Mouse (Mus musculus) liver, embryonic 11.5 days (tissue): ENCODE results near the gene Gna13. TPM values are rescaled to one million over a fixed set of nuclear protein-coding genes. Genes with fewer than 3 reads are reported as not detected.
A peak's percentile ranks its signal among the peaks of the same experiment; 100 is the strongest.

Experiments
- ATAC-seq: fragments of 200-750 bp; cut with Nextera tagmentation; replicated peaks from 2 replicates; pipeline ENCODE4 v1.8.0; 2017; ENCODE audit warnings: moderate number of reproducible peaks, mild to moderate bottlenecking, moderate TSS enrichment, moderate library complexity; ENCODE audit not compliant: low FRiP score
- DNase-seq: peaks from one replicate; pipeline ENCODE4 v3.0.0-alpha.2; 2017; ENCODE audit warnings: low spot score
- H3K27ac ChIP-seq: fragments of 300-500 bp; sonication (generic); 2 replicates; pipeline ENCODE4 v1.5.1; 2014; ENCODE audit warnings: mild to moderate bottlenecking, low read depth, low read length, control low read depth
- H3K27me3 ChIP-seq: fragments of 300-500 bp; sonication (generic); replicated peaks from 2 replicates; pipeline ENCODE4 v1.6.1; 2014; ENCODE audit warnings: low read length, mixed read lengths; ENCODE audit not compliant: control insufficient read depth, insufficient read depth
- H3K36me3 ChIP-seq: fragments of 300-500 bp; sonication (generic); 2 replicates; pipeline ENCODE4 v1.6.1; 2014; ENCODE audit warnings: mild to moderate bottlenecking, low read length, moderate library complexity, mixed read lengths; ENCODE audit not compliant: control insufficient read depth, insufficient read depth
- H3K4me1 ChIP-seq: fragments of 300-500 bp; sonication (generic); replicated peaks from 2 replicates; pipeline ENCODE4 v1.6.1; 2014; ENCODE audit warnings: low read length, mixed read lengths; ENCODE audit not compliant: control insufficient read depth, insufficient read depth
- H3K4me2 ChIP-seq: fragments of 300-500 bp; sonication (generic); 2 replicates; pipeline ENCODE4 v1.6.1; 2014; ENCODE audit warnings: mild to moderate bottlenecking, control low read depth, moderate library complexity
- H3K4me3 ChIP-seq: fragments of 300-500 bp; sonication (generic); 2 replicates; pipeline ENCODE4 v1.5.1; 2014; ENCODE audit warnings: low read depth, low read length, control low read depth
- H3K9ac ChIP-seq: fragments of 300-500 bp; sonication (generic); 2 replicates; pipeline ENCODE4 v1.6.1; 2014; ENCODE audit warnings: low read depth, low read length, control low read depth
- H3K9me3 ChIP-seq: fragments of 300-500 bp; sonication (generic); 2 replicates; pipeline ENCODE4 v1.6.1; 2016; ENCODE audit warnings: low read length, inconsistent platforms, mixed read lengths; ENCODE audit not compliant: control insufficient read depth
- WGBS: fragments of 180-500 bp; shearing (Covaris S2); extraction: QIAGEN DNeasy Blood & Tissue Kit; methylation state at CpG from one replicate; pipeline ENCODE4 v1.1.7; 2014; 5-methylcytosine and 5-hydroxymethylcytosine counted together
- polyA plus RNA-seq: library from polyadenylated mRNA; unstranded; fragments of >200 nt; fragmentation: Nextera tagmentation; extraction: Ambion mirVana; gene quantifications from 2 replicates; pipeline ENCODE4 v1.2.1, GENCODE M21; 2014

The Gna13 gene
- polyA plus RNA-seq, 1 experiment from 2014 or later: 25.3 TPM

DNA sequence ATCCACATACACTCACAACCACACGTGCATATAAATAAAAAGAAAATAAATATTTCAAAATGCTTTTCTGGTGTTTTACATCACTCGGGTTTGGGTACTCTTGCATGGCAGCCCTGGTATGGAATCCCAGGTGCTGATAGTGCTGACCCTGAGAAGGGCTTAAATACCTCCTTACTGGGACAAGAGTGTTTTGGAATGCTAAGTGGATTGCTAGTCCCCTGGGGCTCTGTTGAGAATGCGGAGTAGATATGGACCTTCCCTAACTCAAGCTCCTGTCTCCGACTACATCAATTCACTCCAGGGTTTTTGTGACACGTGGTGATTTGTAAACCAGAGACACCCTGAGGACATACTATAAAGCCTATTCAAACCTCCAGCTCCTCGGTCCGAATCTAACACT, 19.1 kb upstream of the Gna13 start:
- 53% methylated on average over 7 of the region's 7 CpGs for WGBS
- H3K4me3 ChIP-seq: no peak overlapping the region
- no peak overlapping the region for H3K4me2 ChIP-seq
- H3K36me3 ChIP-seq: no peaks in the 10 kb centered on the region
- ATAC-seq (no peak), DNase-seq (no peak)
- H3K27ac ChIP-seq: no peak overlapping the region
- no peaks in the 10 kb centered on the region for H3K9me3 ChIP-seq
- H3K27me3 ChIP-seq: no peaks in the 10 kb centered on the region
- no peak overlapping the region for H3K9ac ChIP-seq
- H3K4me1 ChIP-seq: peaks cover 13% of the 10 kb centered on the region; the same call in 1 of the 2 replicates

DNA sequence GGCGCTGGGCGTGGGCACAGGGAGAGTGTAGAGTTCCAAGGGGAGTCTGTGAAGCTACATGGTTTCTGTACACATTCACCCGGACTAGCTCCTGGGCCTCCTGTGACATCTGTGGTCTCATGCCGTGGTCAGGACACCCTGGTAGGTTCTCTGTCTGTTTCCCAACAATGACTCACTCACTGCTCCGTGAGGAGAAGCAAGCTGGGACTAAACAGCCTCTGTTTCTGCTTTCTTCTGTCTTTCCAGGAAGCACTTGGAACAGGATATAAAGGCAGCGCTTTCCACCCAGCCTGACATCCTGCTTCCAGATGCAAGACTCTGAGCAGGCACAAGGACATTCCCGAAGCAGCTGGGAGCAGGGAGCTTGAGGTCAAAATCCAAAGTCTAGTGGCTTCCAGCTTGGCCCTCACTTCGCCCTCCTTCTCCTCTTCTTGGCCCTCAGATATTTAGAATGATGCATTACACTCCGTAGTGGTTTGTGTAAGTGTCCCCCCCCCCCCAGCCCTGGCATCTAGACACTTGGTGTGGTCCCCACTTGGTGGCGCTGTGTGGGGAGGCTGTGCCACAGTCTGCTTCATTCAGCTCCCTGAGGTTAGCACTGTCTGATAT, 18.5 kb upstream of the Gna13 start:
- H3K4me3 ChIP-seq: no peak overlapping the region

DNA sequence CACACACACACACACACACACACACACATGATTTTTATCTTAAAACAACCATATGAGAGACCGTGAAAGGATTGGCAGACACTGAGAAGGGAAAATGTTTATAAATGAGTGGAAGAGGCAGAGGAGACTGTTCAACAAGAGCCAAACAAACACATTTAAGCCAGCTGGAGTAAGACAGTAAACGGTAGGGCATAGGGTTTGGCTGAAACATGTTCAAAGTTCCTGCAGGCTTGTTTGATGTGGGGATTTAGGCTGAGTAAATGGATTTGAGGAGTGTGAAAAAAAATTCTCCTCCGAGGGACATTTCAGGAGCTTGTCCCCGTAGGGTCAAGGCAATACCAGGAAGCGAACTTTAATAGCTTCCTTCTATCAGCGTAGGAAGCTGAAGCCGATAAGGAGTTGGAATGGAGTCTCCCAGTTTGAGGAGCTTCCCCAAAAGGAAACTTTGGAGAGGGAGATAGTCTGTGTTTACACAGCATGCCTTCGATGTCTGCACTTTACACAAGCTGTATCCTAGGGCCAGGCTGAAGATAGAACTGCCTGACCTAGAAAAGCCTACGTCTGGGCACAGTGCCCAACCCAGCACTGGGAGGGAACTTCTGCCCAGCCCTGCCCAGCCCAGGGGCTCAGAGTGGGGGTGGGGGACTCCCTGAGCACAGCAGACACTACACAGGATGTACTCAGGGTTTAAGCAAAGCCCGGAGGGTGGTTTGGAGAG, 15.2 kb upstream of the Gna13 start:
- H3K4me2 ChIP-seq: no peak overlapping the region
- peaks cover 24% of the 10 kb centered on the region for H3K4me1 ChIP-seq
- peak overlapping the region; percentile 42; the same call in 1 of the 2 replicates for H3K27ac ChIP-seq
- H3K9me3 ChIP-seq: no peaks in the 10 kb centered on the region
- no peaks in the 10 kb centered on the region for H3K27me3 ChIP-seq
- no peak overlapping the region for H3K9ac ChIP-seq
- WGBS: 27% methylated on average over 10 of the region's 10 CpGs
- no peaks in the 10 kb centered on the region for H3K36me3 ChIP-seq
- ATAC-seq (peak; percentile 65), DNase-seq (no peak)
- H3K4me3 ChIP-seq: no peak overlapping the region

More for the DNA sequence above, 18.5 kb upstream of the Gna13 start:
- Histone ChIP-seq H3K9ac (no peak overlapping the region), H3K27me3 (no peaks in the 10 kb centered on the region), H3K9me3 (no peaks in the 10 kb centered on the region), H3K4me2 (no peak overlapping the region), H3K27ac (no peak overlapping the region), H3K36me3 (no peaks in the 10 kb centered on the region), H3K4me1 (peaks cover 14% of the 10 kb centered on the region)
- ATAC-seq (no peak), DNase-seq (no peak)
- WGBS: 32% methylated on average over 10 of the region's 10 CpGs

DNA sequence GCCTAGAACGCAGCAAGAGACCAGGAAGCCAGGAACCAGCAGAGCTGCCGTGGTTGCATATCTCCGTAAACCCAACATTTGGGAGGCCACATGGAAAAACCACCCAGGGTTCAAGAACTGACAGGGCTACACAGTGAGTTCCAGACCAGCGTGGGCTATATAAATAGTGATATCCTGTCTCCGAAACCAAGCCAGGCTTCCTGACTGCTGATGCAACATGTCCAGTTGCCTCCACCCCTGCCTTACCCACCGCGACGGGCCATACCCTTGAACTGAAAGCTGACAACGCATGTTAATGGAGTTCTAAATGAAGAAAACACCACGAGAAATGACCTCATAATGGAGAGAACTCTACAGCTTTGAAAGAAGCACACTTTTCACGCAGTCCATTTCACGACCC, 14.2 kb upstream of the Gna13 start:
- no peak for ATAC-seq
- no peak overlapping the region for H3K4me3 ChIP-seq
- no peaks in the 10 kb centered on the region for H3K9me3 ChIP-seq
- H3K9ac ChIP-seq: no peak overlapping the region
- H3K4me1 ChIP-seq: peaks cover 24% of the 10 kb centered on the region
- no peaks in the 10 kb centered on the region for H3K27me3 ChIP-seq
- no peak for DNase-seq
- 0 out of 2 replicates have a peak overlapping the region, but pooled peaks have one; percentile 2 for H3K4me2 ChIP-seq
- H3K27ac ChIP-seq: no peak overlapping the region
- H3K36me3 ChIP-seq: no peaks in the 10 kb centered on the region
- 49% methylated on average over 12 of the region's 12 CpGs for WGBS

DNA sequence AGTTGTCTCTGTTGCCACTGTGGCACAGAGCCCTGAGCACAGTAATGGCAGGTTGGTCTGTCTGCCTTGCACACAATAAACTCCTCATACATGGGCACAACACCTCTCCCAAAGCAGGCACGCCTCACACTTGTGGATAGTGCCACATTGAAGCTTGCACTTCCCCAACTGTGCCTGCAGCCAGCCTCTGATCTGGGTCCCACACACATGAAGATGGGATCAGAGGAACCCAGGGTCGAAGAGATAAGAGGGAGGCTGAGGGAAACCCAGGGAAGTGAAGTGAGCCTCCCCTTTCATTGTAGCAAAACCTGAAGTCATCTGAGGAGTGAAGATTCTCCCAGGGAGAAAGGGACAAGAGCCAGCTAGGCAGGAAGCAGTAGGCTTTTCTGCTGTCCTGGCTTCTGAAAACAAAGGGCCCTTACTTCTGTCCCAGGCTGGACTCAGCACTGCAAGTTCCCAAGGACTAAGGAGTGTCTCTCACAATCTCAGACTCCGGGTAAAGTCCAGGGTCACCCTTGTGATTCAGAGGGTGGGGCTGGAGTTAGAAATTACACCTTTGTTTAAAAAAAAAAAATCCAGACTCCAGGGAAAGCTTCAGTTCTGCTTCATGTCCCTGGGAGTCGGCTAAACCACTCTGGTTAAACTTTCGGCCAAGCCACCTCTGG, 12.8 kb upstream of the Gna13 start:
- ATAC-seq (peak; percentile 35; the same call in 1 of the 2 replicates), DNase-seq (no peak)
- H3K4me1 ChIP-seq: peaks cover 24% of the 10 kb centered on the region
- no peaks in the 10 kb centered on the region for H3K27me3 ChIP-seq
- WGBS: 42% methylated on average over 5 of the region's 5 CpGs
- H3K4me3 ChIP-seq: no peak overlapping the region
- H3K36me3 ChIP-seq: no peaks in the 10 kb centered on the region
- H3K9ac ChIP-seq: no peak overlapping the region
- H3K4me2 ChIP-seq: no peak overlapping the region
- H3K27ac ChIP-seq: no peak overlapping the region
- no peaks in the 10 kb centered on the region for H3K9me3 ChIP-seq

DNA sequence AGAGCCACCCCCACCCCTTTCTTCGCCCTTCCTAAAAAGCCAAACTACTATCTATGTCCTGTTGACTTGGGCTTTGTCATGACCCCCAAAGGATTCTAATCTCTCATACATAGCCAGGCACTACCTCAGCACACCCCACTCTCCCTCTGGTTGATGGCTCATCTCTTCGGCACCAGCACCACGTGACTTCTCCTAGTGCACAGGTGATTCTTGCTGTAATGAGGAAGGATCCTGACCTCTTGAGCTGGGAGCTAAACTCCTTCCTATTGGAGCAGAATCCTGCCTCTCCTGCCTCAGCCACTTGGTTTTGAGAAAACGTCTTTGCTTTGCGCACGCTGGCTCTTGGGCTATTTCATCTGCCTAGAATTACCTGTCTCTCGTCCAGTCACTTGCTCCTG, 12.3 kb upstream of the Gna13 start:
- Histone ChIP-seq H3K4me2 (no peak overlapping the region), H3K9ac (no peak overlapping the region), H3K36me3 (no peaks in the 10 kb centered on the region), H3K27ac (no peak overlapping the region), H3K4me3 (no peak overlapping the region), H3K9me3 (no peaks in the 10 kb centered on the region), H3K4me1 (peaks cover 24% of the 10 kb centered on the region), H3K27me3 (no peaks in the 10 kb centered on the region)
- WGBS: 71% methylated on average over 7 of the region's 7 CpGs
- DNase-seq (no peak), ATAC-seq (no peak)

DNA sequence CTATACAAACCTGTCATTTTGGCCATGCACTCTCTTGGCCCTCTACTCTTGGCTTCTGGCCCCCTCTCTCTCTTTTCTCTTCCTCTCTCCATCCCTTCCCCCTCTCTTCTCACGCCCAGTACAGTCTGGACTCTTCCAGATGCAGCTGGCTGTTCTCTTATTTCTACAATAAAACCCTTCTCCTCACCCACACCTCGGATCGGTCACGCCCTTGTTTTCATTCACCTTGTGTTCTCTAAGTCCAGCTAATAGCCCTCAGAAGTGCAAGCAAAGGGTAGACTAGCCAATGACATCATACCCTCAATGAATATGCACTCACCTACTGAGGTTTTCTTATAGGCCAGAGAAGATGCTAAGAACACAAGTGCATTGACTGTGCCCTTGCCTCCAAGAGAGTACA, 11.1 kb upstream of the Gna13 start:
- WGBS: 91% methylated on average over 3 of the region's 4 CpGs
- no peak for DNase-seq
- H3K4me1 ChIP-seq: peaks cover 24% of the 10 kb centered on the region

DNA sequence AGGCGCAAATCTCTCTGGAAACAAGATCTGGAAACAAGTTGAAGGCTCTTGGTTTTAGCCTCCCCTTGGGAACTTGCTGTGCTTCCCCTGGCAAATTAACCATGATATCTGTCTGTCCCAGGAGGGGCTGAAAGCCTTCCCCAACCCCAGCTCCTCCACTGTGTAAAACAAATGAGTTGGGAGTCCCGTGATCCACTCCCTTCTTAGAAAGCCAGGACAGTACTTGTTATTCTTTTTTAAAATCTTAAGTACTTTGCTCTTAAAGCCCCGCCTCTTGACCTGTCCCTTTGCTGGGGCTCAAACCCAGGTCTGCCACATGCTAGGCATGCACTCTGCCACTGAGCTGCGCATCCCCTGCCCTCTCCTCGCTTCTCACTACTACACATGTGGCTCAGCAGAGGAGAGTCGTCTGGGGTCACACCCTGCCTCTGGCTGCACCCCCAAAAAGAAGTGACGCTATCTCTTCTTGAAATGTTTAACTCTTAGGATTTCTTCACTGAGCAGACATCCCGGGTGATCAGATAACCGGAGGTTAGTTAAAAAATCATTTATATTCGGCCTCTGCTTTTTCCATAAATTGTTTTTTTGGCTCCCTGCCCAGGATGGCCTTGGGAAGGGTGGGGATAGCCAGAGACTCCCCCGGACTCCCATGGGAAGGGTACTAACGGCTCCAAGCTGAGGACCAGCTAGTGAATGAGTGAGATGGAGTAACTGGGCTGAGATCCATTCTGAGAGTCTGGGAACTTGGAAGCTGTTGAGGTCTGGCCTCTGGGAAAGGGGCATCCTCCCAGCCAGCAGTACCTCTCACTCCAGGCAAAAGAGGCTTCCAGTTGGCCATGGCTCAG, 9.0 kb upstream of the Gna13 start:
- Histone ChIP-seq H3K9ac (no peak overlapping the region), H3K4me2 (no peak overlapping the region), H3K36me3 (no peaks in the 10 kb centered on the region), H3K27ac (no peak overlapping the region), H3K4me1 (peaks cover 10% of the 10 kb centered on the region), H3K27me3 (no peaks in the 10 kb centered on the region), H3K9me3 (no peaks in the 10 kb centered on the region), H3K4me3 (no peak overlapping the region)
- WGBS: 61% methylated on average over 12 of the region's 12 CpGs
- ATAC-seq: no peak
- no peak for DNase-seq

More for the DNA sequence above, 11.1 kb upstream of the Gna13 start:
- Histone ChIP-seq H3K4me3 (no peak overlapping the region), H3K36me3 (no peaks in the 10 kb centered on the region), H3K27me3 (no peaks in the 10 kb centered on the region), H3K4me2 (no peak overlapping the region), H3K9ac (no peak overlapping the region), H3K27ac (no peak overlapping the region), H3K9me3 (no peaks in the 10 kb centered on the region)
- no peak for ATAC-seq
